In the genomic region with DNA sequence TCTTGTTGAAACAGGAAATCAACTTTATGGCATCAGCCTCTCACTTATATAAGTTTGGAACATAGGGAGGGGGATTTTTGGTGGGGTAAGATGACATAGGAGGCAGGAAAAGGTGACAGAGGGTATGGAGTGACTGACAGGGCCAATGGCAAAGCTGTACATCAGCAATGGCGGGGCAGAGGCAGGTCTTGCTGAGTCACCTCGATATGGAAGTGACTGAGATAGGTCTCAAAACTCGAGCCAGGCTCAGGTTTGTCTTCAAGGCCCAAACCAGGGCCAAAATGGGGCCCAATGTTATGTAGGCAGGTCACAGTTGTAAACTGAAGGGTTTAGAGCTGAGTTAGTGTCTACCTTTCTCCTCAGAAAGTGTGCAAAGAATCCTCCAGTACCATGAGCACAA, we compare ENCODE assay signal across 27 mouse cellular contexts. TPM values are rescaled to one million over a fixed set of nuclear protein-coding genes. Genes with fewer than 3 reads are reported as not detected.
"Had no signal": no experiment of that assay in that cellular context is flagged by ENCODE, and none has a peak within 500 bp of the region (broad histone marks: within the 10 kb centered on the region; RNA-seq: fewer than 3 reads in every experiment).

No protein-coding gene starts in this region.

- H3K27me3 ChIP-seq: embryonic facial prominence, embryonic 12.5 days; embryonic facial prominence, embryonic 13.5 days; embryonic facial prominence, embryonic 15.5 days; forebrain, embryonic 12.5 days; forebrain, embryonic 13.5 days; forebrain, embryonic 15.5 days had no signal

- H3K9me3 ChIP-seq: embryonic facial prominence, embryonic 12.5 days; embryonic facial prominence, embryonic 13.5 days; embryonic facial prominence, embryonic 15.5 days; forebrain, embryonic 12.5 days; forebrain, embryonic 13.5 days; forebrain, embryonic 15.5 days had no signal

- H3K27ac ChIP-seq: embryonic facial prominence, embryonic 10.5 days; embryonic facial prominence, embryonic 12.5 days; embryonic facial prominence, embryonic 13.5 days; embryonic facial prominence, embryonic 15.5 days; forebrain, embryonic 10.5 days; forebrain, embryonic 12.5 days; forebrain, embryonic 13.5 days; forebrain, embryonic 15.5 days; gastrocnemius, adult 2 months had no signal

- H3K4me3 ChIP-seq: embryonic facial prominence, embryonic 10.5 days; embryonic facial prominence, embryonic 12.5 days; embryonic facial prominence, embryonic 13.5 days; embryonic facial prominence, embryonic 15.5 days; erythroblast, embryonic 14.5 days; forebrain, embryonic 10.5 days; forebrain, embryonic 12.5 days; forebrain, embryonic 13.5 days; forebrain, embryonic 15.5 days; gastrocnemius, adult 2 months had no signal

- H3K9ac ChIP-seq: embryonic facial prominence, embryonic 12.5 days; embryonic facial prominence, embryonic 13.5 days; embryonic facial prominence, embryonic 15.5 days; forebrain, embryonic 12.5 days; forebrain, embryonic 13.5 days; forebrain, embryonic 15.5 days; forebrain, postnatal 0 days had no signal

- H3K4me1 ChIP-seq: embryonic facial prominence, embryonic 10.5 days; embryonic facial prominence, embryonic 12.5 days; embryonic facial prominence, embryonic 13.5 days; embryonic facial prominence, embryonic 15.5 days; forebrain, embryonic 10.5 days; forebrain, embryonic 12.5 days; forebrain, embryonic 13.5 days; forebrain, embryonic 15.5 days had no signal

- DNase-seq: cerebellum, adult 2 months; cerebellum, adult 8-10 months; cerebellum, adult 9-10 months; cerebellum, adult 9-11 months; cerebellum, postnatal 10 days; cerebellum, postnatal 14 days; cerebellum, postnatal 25 days; cerebellum, postnatal 36 days; embryo, embryonic 11 days; forebrain, postnatal 0 days; gastrocnemius, adult 2 months; gastrocnemius, postnatal 10 days; gastrocnemius, postnatal 14 days; gastrocnemius, postnatal 25 days; gastrocnemius, postnatal 36 days; heart, adult 18-20 months had no signal

- H3K36me3 ChIP-seq: embryonic facial prominence, embryonic 10.5 days; embryonic facial prominence, embryonic 12.5 days; embryonic facial prominence, embryonic 13.5 days; embryonic facial prominence, embryonic 15.5 days; forebrain, embryonic 10.5 days; forebrain, embryonic 12.5 days; forebrain, embryonic 15.5 days had no signal

RNA-seq across cellular contexts. Expression of a gene that starts 21.7 kb away (rescaled TPM):
- total RNA-seq: common myeloid progenitor, adult 5-6 weeks; forebrain, postnatal 0 days; gastrocnemius, adult 2 months; gastrocnemius, postnatal 4 days had no signal
- polyA plus RNA-seq: erythroblast, embryonic 14.5 days had no signal
